Comparison of ENCODE assay signal across 9 mouse cellular contexts in genomic region chr1:128786941-128787569, GRCm38 (mm10).
DNase-seq lines count a peak whose midpoint lies in the region; ATAC-seq and TF ChIP-seq lines count a peak whose summit lies in the region.
"Had no signal": no experiment of that assay in that cellular context is flagged by ENCODE, and none has a peak within 500 bp of the region (broad histone marks: within the 10 kb centered on the region; RNA-seq: fewer than 3 reads in every experiment).

No protein-coding gene starts in this region.

- dilution Hi-C loops in CH12.LX (cut with MboI; ENCODE audit: extremely low pct_ligation_motif_present, extremely low pct_unique_long_range_greater_than_20kb, low sequenced_read_pairs), result no loop called here

- no peak for TF ChIP-seq POLR2A in CH12.LX (IDR thresholded peaks at IDR 0.05; ENCODE audit: low read depth, low read length)

- H3K4me3 ChIP-seq in C2C12 (ENCODE audit: insufficient read depth, poor library complexity, severe bottlenecking) (no peak overlapping the region), CH12.LX (replicated peaks in 1 of 3; ENCODE audit: low read depth in 2 of 3, low read length in 2 of 3, poor library complexity in 1 of 3) (peak overlapping the region in 1 of 3 experiments; percentile 19)
- no peak overlapping the region for H3K4me3 ChIP-seq in kidney, embryonic 15.5 days (replicated peaks)
- H3K4me3 ChIP-seq: neural tube, embryonic 13.5 days had no signal

- H3K4me2 ChIP-seq in CH12.LX (ENCODE audit: insufficient read depth, low read depth, poor library complexity, severe bottlenecking), result peak overlapping the region; percentile 24
- no peak overlapping the region for H3K4me2 ChIP-seq in kidney, embryonic 15.5 days
- H3K4me2 ChIP-seq: neural tube, embryonic 13.5 days had no signal

- DNase-seq in CH12.LX (ENCODE audit: extremely low read depth), result peak; percentile 74
- peak; percentile 54 to 70 for DNase-seq in layer of hippocampus, postnatal 10 days (ENCODE audit: low spot score in 2 of 2)
- DNase-seq in embryo, embryonic 9.5 days (ENCODE audit: extremely low spot score), result no peak
- no peak for DNase-seq in adrenal gland, adult 2 months
- no peak for DNase-seq in neural tube, embryonic 10.5 days (ENCODE audit: extremely low spot score, low spot score)

- no peaks in the 10 kb centered on the region for H3K79me2 ChIP-seq in C2C12 (ENCODE audit: control insufficient read depth, insufficient read depth)
- H3K79me2 ChIP-seq in CH12.LX (replicated peaks; ENCODE audit: control insufficient read depth, extremely low read depth, insufficient read depth, poor library complexity, severe bottlenecking), result no peaks in the 10 kb centered on the region

- H3K4me1 ChIP-seq in CH12.LX (ENCODE audit: control insufficient read depth in 1 of 2, insufficient read depth in 2 of 2), result peaks cover 9 to 35% of the 10 kb centered on the region in 2 experiments
- no peaks in the 10 kb centered on the region for H3K4me1 ChIP-seq in kidney, embryonic 15.5 days

- H3K27ac ChIP-seq in CH12.LX (ENCODE audit: insufficient read depth, low read depth), result peak overlapping the region; percentile 42
- H3K27ac ChIP-seq in kidney, embryonic 15.5 days, result no peak overlapping the region
- H3K27ac ChIP-seq: neural tube, embryonic 13.5 days had no signal

- H3K79me3 ChIP-seq in C2C12 (ENCODE audit: low read depth), result no peaks in the 10 kb centered on the region

- H3K27me3 ChIP-seq in C2C12 (ENCODE audit: control insufficient read depth, insufficient read depth, insufficient read length) (no peaks in the 10 kb centered on the region), CH12.LX (replicated peaks) (no peaks in the 10 kb centered on the region)
- H3K27me3 ChIP-seq in kidney, embryonic 15.5 days, result no peaks in the 10 kb centered on the region
- H3K27me3 ChIP-seq: neural tube, embryonic 13.5 days had no signal

- H3ac ChIP-seq in C2C12 (ENCODE audit: control insufficient read depth, insufficient read length, low read depth), result peak overlapping the region; percentile 33

- in situ Hi-C loops in CH12.LX (cut with MboI; ENCODE audit: low pct_ligation_motif_present, low pct_unique_long_range_greater_than_20kb, low sequenced_read_pairs), result no loop called here

- TF ChIP-seq CTCF in C2C12 (IDR thresholded peaks at IDR 0.05; ENCODE audit: control insufficient read depth, insufficient read depth, insufficient read length), result no peak
- no peak for TF ChIP-seq CTCF in CH12.LX (conservative IDR thresholded peaks at IDR 0.05 in 1 of 2, IDR thresholded peaks at IDR 0.05 in 1 of 2; ENCODE audit: low read depth in 2 of 2, low read length in 2 of 2)

- peak; percentile 84 for TF ChIP-seq EP300 in CH12.LX (IDR thresholded peaks at IDR 0.05; ENCODE audit: low read length)

- peak; percentile 76 for ATAC-seq in neutrophil, adult 5-6 weeks (ENCODE audit: extremely low read depth, insufficient number of reproducible peaks, low FRiP score, poor library complexity, severe bottlenecking)
- no peak for ATAC-seq in kidney, embryonic 15.5 days (replicated peaks; ENCODE audit: low FRiP score)

- peak overlapping the region; percentile 5; the same call in 1 of the 2 replicates for H3K9ac ChIP-seq in CH12.LX (ENCODE audit: insufficient read depth, low read depth)
- H3K9ac ChIP-seq in kidney, embryonic 15.5 days, result no peak overlapping the region
- H3K9ac ChIP-seq: neural tube, embryonic 13.5 days had no signal

- peaks cover 4% of the 10 kb centered on the region for H3K9me3 ChIP-seq in CH12.LX (replicated peaks; ENCODE audit: low read length)
- H3K9me3 ChIP-seq in kidney, embryonic 15.5 days (replicated peaks), result no peaks in the 10 kb centered on the region
- H3K9me3 ChIP-seq: neural tube, embryonic 13.5 days had no signal

- TF ChIP-seq RAD21 in CH12.LX (IDR thresholded peaks at IDR 0.05; ENCODE audit: low read depth, low read length), result no peak; the same call in 1 of the 2 replicates

- no peaks in the 10 kb centered on the region for H3K36me3 ChIP-seq in C2C12 (ENCODE audit: control insufficient read depth, insufficient read depth)
- no peaks in the 10 kb centered on the region for H3K36me3 ChIP-seq in CH12.LX (replicated peaks in 1 of 2; ENCODE audit: control insufficient read depth in 1 of 2, insufficient read depth in 1 of 2, low read length in 1 of 2)
- H3K36me3 ChIP-seq in kidney, embryonic 15.5 days, result no peaks in the 10 kb centered on the region
- H3K36me3 ChIP-seq: neural tube, embryonic 13.5 days had no signal

- WGBS in kidney, embryonic 15.5 days, result 88% methylated on average over 14 of the region's 14 CpGs

TF ChIP-seq in C2C12, 6 proteins besides CTCF, POLR2A, EP300 and RAD21:
- TF ChIP-seq CEBPB (IDR thresholded peaks at IDR 0.05; ENCODE audit: low read depth) (peak; percentile 28), MYOG (IDR thresholded peaks at IDR 0.05; ENCODE audit: control insufficient read depth, extremely low read depth, insufficient read length) (no peak), MYOD1 (IDR thresholded peaks at IDR 0.05; ENCODE audit: control insufficient read depth, insufficient read length, low read depth) (peak; percentile 78), FOSL1 (IDR thresholded peaks at IDR 0.05; ENCODE audit: insufficient read depth, low read length, poor library complexity, severe bottlenecking) (no peak)

TF ChIP-seq in CH12.LX, 34 proteins besides CTCF, POLR2A, EP300 and RAD21:
- no peak for TF ChIP-seq PAX5 (IDR thresholded peaks at IDR 0.05; ENCODE audit: low read length)
- no peak for TF ChIP-seq ELF1 (IDR thresholded peaks at IDR 0.05; ENCODE audit: low read depth, low read length)
- TF ChIP-seq MEF2A (IDR thresholded peaks at IDR 0.05; ENCODE audit: borderline replicate concordance, low read depth, low read length), result peak; percentile 91
- TF ChIP-seq MAFK (IDR thresholded peaks at IDR 0.05; ENCODE audit: insufficient replicate concordance, low read length), result peak; percentile 73
- TF ChIP-seq CHD2 (IDR thresholded peaks at IDR 0.05; ENCODE audit: low read length), result 0 out of 2 replicates have a peak, but pooled peaks have one; percentile 38
- TF ChIP-seq KAT2A (IDR thresholded peaks at IDR 0.05; ENCODE audit: insufficient replicate concordance, low read length), result no peak
- peak; percentile 78; the same call in 1 of the 2 replicates for TF ChIP-seq SIN3A (IDR thresholded peaks at IDR 0.05; ENCODE audit: low read length)
- TF ChIP-seq JUND (conservative IDR thresholded peaks at IDR 0.05; ENCODE audit: low read depth, low read length), result no peak
- no peak for TF ChIP-seq ZC3H11A (IDR thresholded peaks at IDR 0.05; ENCODE audit: low read depth, low read length)
- peak; percentile 85 for TF ChIP-seq BHLHE40 (IDR thresholded peaks at IDR 0.05; ENCODE audit: low read depth, low read length)
- TF ChIP-seq NELFE (IDR thresholded peaks at IDR 0.05; ENCODE audit: low read depth, low read length), result no peak
- peak; percentile 70; the same call in 1 of the 2 replicates for TF ChIP-seq MYC (IDR thresholded peaks at IDR 0.05; ENCODE audit: low read depth, low read length)
- TF ChIP-seq ETS1 (conservative IDR thresholded peaks at IDR 0.05; ENCODE audit: low read depth, low read length), result peak; percentile 90
- TF ChIP-seq RCOR1 (conservative IDR thresholded peaks at IDR 0.05; ENCODE audit: low read depth, low read length), result peak; percentile 67; the same call in 1 of the 2 replicates
- TF ChIP-seq CHD1 (IDR thresholded peaks at IDR 0.05; ENCODE audit: low read depth, low read length), result no peak
- TF ChIP-seq ZNF384 (IDR thresholded peaks at IDR 0.05; ENCODE audit: low read depth, low read length), result no peak
- no peak for TF ChIP-seq ZKSCAN1 (IDR thresholded peaks at IDR 0.05; ENCODE audit: borderline replicate concordance, low read depth, low read length)
- no peak for TF ChIP-seq GABPA (IDR thresholded peaks at IDR 0.05; ENCODE audit: insufficient replicate concordance, low read depth, low read length)
- no peak for TF ChIP-seq ZMIZ1 (IDR thresholded peaks at IDR 0.05; ENCODE audit: low read depth, low read length)
- peak; percentile 98 for TF ChIP-seq TCF12 (IDR thresholded peaks at IDR 0.05; ENCODE audit: low read depth, low read length)
- peak; percentile 87 for TF ChIP-seq IRF4 (IDR thresholded peaks at IDR 0.05; ENCODE audit: low read depth, low read length)
- TF ChIP-seq USF2 (conservative IDR thresholded peaks at IDR 0.05; ENCODE audit: low read depth, low read length), result no peak
- peak; percentile 2; the same call in 1 of the 2 replicates for TF ChIP-seq SMC3 (IDR thresholded peaks at IDR 0.05; ENCODE audit: low read depth, low read length)
- peak; percentile 78 for TF ChIP-seq MXI1 (IDR thresholded peaks at IDR 0.05; ENCODE audit: low read depth, low read length)
- TF ChIP-seq TBP (conservative IDR thresholded peaks at IDR 0.05; ENCODE audit: low read depth, low read length), result no peak
- no peak; the same call in 1 of the 2 replicates for TF ChIP-seq HCFC1 (IDR thresholded peaks at IDR 0.05; ENCODE audit: low read depth, low read length)
- TF ChIP-seq E2F4 (IDR thresholded peaks at IDR 0.05; ENCODE audit: insufficient replicate concordance, low read depth, low read length), result no peak
- no peak for TF ChIP-seq UBTF (IDR thresholded peaks at IDR 0.05; ENCODE audit: low read depth, low read length)
- TF ChIP-seq USF1 (IDR thresholded peaks at IDR 0.05; ENCODE audit: low read depth, low read length), result no peak
- 0 out of 2 replicates have a peak, but pooled peaks have one; percentile 11 for TF ChIP-seq MAX (IDR thresholded peaks at IDR 0.05; ENCODE audit: low read length)
- no peak for TF ChIP-seq NRF1 (IDR thresholded peaks at IDR 0.05; ENCODE audit: low read depth, low read length)
- no peak for TF ChIP-seq POLR2AphosphoS2 (IDR thresholded peaks at IDR 0.05; ENCODE audit: low read depth, low read length)

Comparison
In these comparisons a context has a peak if more than half of its experiments do, and no peak if none do; other contexts are left out.
1. DNase-seq: peak in CH12.LX (single experiment) and layer of hippocampus, postnatal 10 days (2 of 2); none in embryo, embryonic 9.5 days (single experiment), adrenal gland, adult 2 months (single experiment) and neural tube, embryonic 10.5 days (single experiment).